Mouse (Mus musculus): ENCODE data around the gene Gcm1.

The Gcm1 gene

GRCm38 (mm10) chr9:78051677-78052076 is at the start of gene Gcm1:
Gene Gcm1, plus strand, starts transcription at chr9:78051924.
- no peak for DNase-seq (ENCODE audit: low spot score in 2 of 2)

- DNase-seq (ENCODE audit: low spot score in 2 of 2): no peak
Measured at GRCm38 (mm10) chr9:78003278-78003677, 48.4 kb upstream of the Gcm1 start.

GRCm38 (mm10) chr9:78005481-78005880 is 46.2 kb upstream of the Gcm1 start:
- DNase-seq (ENCODE audit: low spot score in 2 of 2): peak in 1 of 2 experiments; percentile 45

- DNase-seq (ENCODE audit: low spot score in 2 of 2): peak; percentile 59 to 75
Measured at GRCm38 (mm10) chr9:78006209-78007001, 45.3 kb upstream of the Gcm1 start.

- no peak for DNase-seq (ENCODE audit: low spot score in 2 of 2)
Measured at GRCm38 (mm10) chr9:78009382-78009781, 42.3 kb upstream of the Gcm1 start.

- no peak for DNase-seq (ENCODE audit: low spot score in 2 of 2)
Measured at GRCm38 (mm10) chr9:78010187-78010586, 41.5 kb upstream of the Gcm1 start.

GRCm38 (mm10) chr9:78010707-78011106 is 41.0 kb upstream of the Gcm1 start:
- no peak for DNase-seq (ENCODE audit: low spot score in 2 of 2)

- no peak for DNase-seq (ENCODE audit: low spot score in 2 of 2)
Measured at GRCm38 (mm10) chr9:78012066-78012465, 39.7 kb upstream of the Gcm1 start.

- DNase-seq (ENCODE audit: low spot score in 2 of 2): no peak
Measured at GRCm38 (mm10) chr9:78012681-78013080, 39.0 kb upstream of the Gcm1 start.

GRCm38 (mm10) chr9:78013813-78014212 is 37.9 kb upstream of the Gcm1 start:
- DNase-seq (ENCODE audit: low spot score in 2 of 2): no peak

GRCm38 (mm10) chr9:78015816-78016215 is 35.9 kb upstream of the Gcm1 start:
- DNase-seq (ENCODE audit: low spot score in 2 of 2): no peak

- DNase-seq (ENCODE audit: low spot score in 2 of 2): no peak
Measured at GRCm38 (mm10) chr9:78016288-78016687, 35.4 kb upstream of the Gcm1 start.

GRCm38 (mm10) chr9:78021256-78021655 is 30.5 kb upstream of the Gcm1 start:
- DNase-seq (ENCODE audit: low spot score in 2 of 2): no peak

- no peak for DNase-seq (ENCODE audit: low spot score in 2 of 2)
Measured at GRCm38 (mm10) chr9:78022187-78022945, 29.4 kb upstream of the Gcm1 start.

GRCm38 (mm10) chr9:78024823-78025222 is 26.9 kb upstream of the Gcm1 start:
- DNase-seq (ENCODE audit: low spot score in 2 of 2): peak in 1 of 2 experiments; percentile 45

GRCm38 (mm10) chr9:78027099-78027498 is 24.6 kb upstream of the Gcm1 start:
- no peak for DNase-seq (ENCODE audit: low spot score in 2 of 2)

GRCm38 (mm10) chr9:78030835-78031456 is 20.8 kb upstream of the Gcm1 start:
- no peak for DNase-seq (ENCODE audit: low spot score in 2 of 2)

GRCm38 (mm10) chr9:78032930-78033329 is 18.8 kb upstream of the Gcm1 start:
- no peak for DNase-seq (ENCODE audit: low spot score in 2 of 2)

GRCm38 (mm10) chr9:78035296-78035695 is 16.4 kb upstream of the Gcm1 start:
- DNase-seq (ENCODE audit: low spot score in 2 of 2): no peak

GRCm38 (mm10) chr9:78035831-78036230 is 15.9 kb upstream of the Gcm1 start:
- no peak for DNase-seq (ENCODE audit: low spot score in 2 of 2)

GRCm38 (mm10) chr9:78038755-78039489 is 12.8 kb upstream of the Gcm1 start:
- DNase-seq (ENCODE audit: low spot score in 2 of 2): peak; percentile 52 to 68

- DNase-seq (ENCODE audit: low spot score in 2 of 2): no peak
Measured at GRCm38 (mm10) chr9:78045171-78045570, 6.6 kb upstream of the Gcm1 start.
